Mouse (Mus musculus) monocyte, adult 5-6 weeks (primary cell): ENCODE measurements around the gene Gtf2h4. TPM values are rescaled to one million over a fixed set of nuclear protein-coding genes. Genes with fewer than 3 reads are reported as not detected.

Experiments
- ATAC-seq: fragments of 153-309, 156-312 bp; replicated peaks from 2 replicates; pipeline ENCODE4 v1.8.0; 2017; ENCODE audit warnings: mild to moderate bottlenecking; ENCODE audit not compliant: low TSS enrichment, insufficient number of reproducible peaks, severe bottlenecking, poor library complexity, low FRiP score
- total RNA-seq: library from RNA; stranded (forward); fragments of 200-1000, 200-491, 200-594 nt; gene quantifications from 3 replicates; pipeline ENCODE4 v1.2.3, GENCODE M21; 2017

Gene Gtf2h4
- total RNA-seq, 1 experiment from 2014 or later: 22.5 TPM

DNA sequence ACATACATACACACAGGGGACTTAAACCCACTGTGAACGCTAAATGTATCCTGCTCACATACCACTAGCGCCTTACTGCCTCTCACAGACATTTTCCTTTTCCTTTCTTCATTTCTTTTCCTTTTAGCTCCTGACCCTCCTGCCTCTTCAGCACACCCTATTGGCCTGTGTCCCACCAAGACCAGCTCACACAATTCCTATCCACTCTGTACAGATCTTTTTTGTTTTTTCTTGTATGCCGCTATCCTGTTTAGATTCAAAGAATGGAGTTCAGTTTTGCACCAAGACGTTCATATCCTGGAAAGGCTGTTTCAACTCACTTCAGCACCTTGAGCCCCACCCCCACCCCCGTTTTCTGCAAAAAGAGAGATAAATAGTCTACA lies 25.0 kb upstream of the Gtf2h4 start:
- ATAC-seq: no peak

DNA sequence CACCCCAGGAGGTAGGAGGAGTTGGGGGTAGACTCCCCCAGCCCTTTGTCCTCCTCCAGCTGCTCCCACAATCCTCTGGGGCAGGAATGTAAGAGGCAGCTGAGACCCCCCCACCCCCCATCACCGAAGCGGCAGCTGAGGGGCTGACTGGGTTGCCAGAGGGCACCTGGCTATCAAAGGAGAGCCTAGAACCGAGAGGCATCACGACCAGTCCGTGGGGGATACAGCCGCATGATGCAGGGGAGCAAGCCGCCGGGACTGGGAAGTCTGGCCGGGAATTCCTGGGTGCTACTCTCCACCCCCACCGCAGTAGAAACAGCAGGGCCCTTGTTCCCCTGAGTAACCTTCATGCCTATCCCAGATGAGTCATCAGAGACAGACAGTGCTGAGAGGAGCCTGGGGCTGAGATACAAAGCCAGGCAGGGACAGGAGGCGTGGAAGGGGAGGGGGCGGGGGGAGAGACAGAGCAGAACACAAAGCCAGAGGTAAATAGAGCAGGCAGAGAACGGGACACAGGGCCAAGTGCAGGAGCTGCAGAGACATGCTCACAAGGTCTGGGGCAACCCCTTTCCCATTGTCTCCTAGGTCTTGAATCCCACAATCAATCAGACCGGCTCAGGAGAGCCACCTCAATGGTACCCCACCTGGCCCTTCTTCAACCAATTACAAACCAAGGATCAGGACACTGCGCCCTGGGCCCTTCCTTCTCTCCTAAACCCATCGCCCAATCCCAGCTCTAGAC lies 24.4 kb upstream of the Gtf2h4 start:
- ATAC-seq: no peak

- no peak for ATAC-seq
Observed at GRCm38 (mm10) chr17:35697429-35697758, 23.9 kb upstream of the Gtf2h4 start.

DNA sequence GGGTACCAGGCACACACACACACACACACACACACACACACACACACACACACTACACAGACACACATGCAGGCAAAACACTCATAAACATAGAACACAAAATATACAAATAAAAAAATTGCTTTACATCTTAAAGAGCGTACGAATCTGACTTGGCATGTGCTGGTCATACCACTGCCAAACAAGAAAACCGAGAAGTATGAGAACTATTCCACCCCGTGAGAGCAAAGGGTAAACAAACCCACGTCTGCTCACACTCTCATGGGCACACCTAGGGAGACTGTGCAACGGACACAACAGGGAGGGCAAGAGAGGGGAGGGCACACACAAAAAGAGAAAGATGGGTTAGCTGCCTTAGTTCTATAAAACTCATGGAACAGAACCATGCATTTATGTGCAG lies 23.2 kb upstream of the Gtf2h4 start:
- ATAC-seq: no peak

DNA sequence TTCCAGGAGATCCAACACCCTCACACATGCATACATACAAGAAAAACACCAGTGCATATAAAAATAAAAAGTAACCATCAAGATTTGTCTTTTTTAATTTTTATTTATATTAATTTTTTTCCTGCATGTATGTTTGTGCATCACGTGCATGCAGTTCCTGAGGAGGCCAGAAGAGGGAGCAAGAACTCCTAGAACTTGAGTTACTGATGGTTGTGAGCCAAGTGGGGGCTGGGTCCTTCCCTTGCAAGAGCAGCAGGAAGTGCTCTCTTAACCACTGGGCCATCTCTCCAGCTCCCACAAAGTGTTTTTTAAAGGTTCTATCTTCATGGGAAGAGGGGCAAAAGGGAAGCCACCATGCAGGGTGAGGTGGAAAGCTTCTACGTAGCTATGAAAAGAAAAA lies 21.8 kb upstream of the Gtf2h4 start:
- ATAC-seq: no peak

- no peak for ATAC-seq
Observed at GRCm38 (mm10) chr17:35693906-35694305, 20.4 kb upstream of the Gtf2h4 start.

- ATAC-seq: peak; percentile 49; the same call in 1 of the 2 replicates
Observed at GRCm38 (mm10) chr17:35692368-35692767, 18.8 kb upstream of the Gtf2h4 start.

DNA sequence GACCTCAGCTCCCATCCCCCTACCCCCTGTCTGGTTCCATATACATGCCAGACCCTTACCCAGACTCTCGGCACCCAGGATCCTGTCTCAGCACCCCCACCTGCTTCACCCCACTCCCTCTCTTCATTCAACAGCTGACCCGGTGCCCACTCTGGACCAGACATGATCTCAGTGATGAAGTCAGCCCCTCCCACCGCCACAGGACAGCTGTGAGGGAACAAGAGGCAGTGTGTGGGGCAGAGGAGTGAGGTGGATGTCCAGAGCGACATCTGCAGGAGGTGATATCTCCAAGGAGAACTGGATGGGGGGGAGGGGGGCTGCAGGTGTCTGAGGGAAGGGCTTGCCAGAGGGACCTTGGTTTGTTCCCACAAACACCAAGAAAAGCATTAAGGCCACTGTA lies 18.3 kb upstream of the Gtf2h4 start:
- no peak for ATAC-seq

DNA sequence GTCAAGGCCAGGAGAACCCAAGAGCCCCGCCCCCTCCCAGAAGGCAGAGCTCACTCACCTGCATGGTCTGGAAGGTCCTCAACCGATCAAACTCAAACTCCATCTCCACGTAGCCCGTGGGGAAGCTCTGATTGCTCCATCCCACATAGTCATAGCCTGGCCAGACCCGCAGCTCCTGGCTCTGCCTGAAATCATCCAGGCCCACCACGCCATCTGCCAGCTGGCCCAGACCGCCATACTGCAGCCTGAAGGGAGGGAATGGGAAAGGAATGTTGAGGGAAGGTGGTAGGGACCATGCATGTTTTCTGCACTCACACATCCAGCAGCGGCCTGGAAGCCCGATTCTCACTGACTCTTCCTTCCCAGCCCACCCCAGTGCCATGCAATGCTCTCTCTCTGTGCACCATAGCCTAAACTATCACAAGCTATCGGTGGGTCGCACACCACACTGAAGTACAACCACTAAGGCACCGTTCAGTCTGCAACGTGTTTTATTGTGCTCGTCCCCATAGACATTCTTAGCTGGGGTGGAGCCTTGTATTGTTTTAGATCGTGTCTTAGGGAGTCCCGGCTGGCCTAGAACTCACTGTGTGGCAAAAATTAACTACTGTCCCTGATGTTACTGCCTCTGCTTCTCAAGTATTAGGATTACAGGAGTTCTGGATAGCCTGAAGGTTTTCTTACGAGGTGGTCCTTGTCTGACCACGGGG lies 16.6 kb upstream of the Gtf2h4 start:
- no peak for ATAC-seq

DNA sequence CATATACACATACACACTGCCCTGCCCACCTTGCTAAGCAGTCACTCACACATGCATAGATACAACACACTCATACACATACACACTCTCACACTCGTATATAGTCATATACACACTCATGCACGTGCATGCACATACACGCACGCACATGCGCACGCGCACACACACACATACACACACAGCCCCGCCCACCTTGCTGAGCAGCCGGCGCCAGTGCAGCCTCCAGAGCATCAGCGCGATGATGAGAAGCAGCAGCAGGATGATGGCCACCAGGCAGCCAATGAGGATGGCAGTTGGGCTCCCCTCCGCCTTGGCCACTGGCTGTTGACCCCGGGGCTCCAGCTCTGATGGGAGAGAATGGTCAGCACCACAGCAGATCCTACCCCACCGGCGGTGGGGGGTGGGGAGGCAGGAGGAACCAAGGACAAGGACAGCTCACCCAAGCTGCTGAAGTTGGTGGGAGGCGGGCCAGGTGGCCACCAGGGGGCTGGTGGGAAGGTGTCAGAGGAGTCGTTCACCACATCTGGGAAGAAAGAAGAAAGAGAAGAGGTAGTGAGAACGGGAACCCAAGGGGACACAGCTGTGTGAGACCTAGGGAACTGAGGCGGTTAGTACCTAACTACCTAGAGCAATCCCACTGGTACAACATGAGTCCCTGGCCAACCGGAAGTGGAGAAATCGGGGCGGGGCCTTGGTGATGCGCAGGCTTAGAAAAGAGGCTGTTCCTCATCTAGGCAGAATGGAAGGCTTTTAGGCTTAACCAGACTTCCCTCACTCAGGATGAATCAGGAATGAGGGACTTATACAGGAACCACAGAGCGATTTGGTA lies 15.0 kb upstream of the Gtf2h4 start:
- no peak for ATAC-seq

- ATAC-seq: no peak
Observed at GRCm38 (mm10) chr17:35685061-35685460, 11.5 kb upstream of the Gtf2h4 start.

DNA sequence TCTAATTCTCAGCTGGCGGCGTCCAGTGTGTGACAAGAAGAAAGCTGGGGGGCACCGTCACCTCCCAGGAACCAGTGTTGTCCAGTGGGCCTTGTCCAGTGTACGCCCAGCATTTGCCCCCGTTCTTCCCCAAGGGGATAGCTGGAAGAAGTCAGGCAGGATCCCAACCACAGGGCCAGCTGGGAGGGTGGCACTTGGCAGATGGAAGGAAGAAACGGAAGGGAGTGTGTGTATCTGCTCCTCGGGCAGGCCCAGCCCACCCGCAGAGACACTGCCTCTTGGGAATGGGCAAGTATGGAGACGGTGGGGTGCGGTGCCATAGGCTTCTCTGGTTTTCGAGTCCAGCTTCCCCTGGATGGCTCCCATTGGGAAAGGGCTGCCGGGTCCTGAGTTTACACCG lies 8.4 kb upstream of the Gtf2h4 start:
- ATAC-seq: no peak

- no peak for ATAC-seq
Observed at GRCm38 (mm10) chr17:35680591-35680990, 7.1 kb upstream of the Gtf2h4 start.

DNA sequence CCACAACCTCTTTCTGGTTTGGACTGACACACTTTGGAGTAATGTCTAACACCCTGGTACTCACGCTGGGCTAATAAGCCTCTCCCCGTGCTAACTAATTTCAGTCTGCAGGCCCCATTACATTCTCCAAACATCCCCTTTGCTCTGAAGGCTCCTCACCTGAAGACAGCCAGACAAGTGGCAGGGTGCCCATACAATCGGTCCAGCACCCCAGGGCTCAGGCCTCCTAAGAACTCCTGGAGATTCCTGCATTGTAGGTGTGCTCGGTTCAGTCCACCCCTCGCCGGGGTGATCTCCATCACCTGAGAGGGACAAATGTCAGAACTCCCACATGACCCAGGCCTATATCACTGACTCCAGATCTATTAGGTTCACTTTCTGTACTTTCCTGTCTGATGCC lies 1.0 kb downstream of the Gtf2h4 start:
- ATAC-seq: no peak

DNA sequence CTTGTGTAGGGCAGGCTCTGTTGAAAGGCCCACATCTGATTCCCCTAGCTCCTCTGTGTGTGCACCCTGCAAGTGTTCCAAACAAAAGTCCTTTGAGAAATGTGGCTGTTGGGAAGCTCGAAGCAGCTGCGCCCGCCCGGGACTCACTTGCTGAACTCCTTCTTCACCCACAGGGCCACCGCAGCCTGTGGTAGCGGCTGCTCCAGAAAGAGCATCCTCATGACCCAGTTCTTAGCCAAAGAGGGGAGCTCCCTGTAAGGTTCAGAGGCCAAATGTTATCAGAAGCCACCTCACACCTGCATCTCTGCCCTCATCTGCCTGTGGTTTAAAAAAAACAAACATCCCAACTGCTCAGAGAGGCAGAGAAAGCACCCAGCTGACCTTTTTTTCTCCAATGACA lies 1.7 kb downstream of the Gtf2h4 start:
- no peak for ATAC-seq

DNA sequence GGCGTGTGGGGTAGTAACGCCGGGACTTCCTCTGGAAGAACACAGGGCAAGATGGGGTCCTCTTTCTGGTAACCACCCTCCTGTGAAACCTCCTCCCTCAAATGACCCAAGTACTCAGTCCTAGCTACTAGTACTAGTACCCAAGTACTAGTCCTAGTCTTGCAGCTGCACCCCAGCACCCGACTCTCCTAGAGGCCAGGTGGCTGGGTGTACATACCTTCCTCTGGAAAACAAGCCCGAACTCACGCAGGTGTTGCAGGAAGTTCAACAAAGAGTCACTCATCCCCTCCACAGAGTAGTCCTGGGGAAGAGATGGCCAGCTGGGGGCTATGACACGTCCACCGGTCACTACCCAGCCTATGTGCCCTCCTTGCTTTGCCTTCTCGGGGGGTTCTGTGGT lies 3.8 kb downstream of the Gtf2h4 start:
- no peak for ATAC-seq

GRCm38 (mm10) chr17:35667334-35668065 lies 6.0 kb downstream of the Gtf2h4 start, which contains the start of gene Vars2:
Gene Vars2 (minus strand): TSS chr17:35667592.
- ATAC-seq: peak; percentile 74

- ATAC-seq: no peak
Observed at GRCm38 (mm10) chr17:35666851-35667256, 6.7 kb downstream of the Gtf2h4 start.

- no peak for ATAC-seq
Observed at GRCm38 (mm10) chr17:35665957-35666515, 7.5 kb downstream of the Gtf2h4 start.
